Mouse (Mus musculus) ES-Bruce4 (cell line): ENCODE measurements around the gene E130114P18Rik. TPM values are rescaled to one million over a fixed set of nuclear protein-coding genes. Genes with fewer than 3 reads are reported as not detected.
A peak's percentile ranks its signal among the peaks of the same experiment; 100 is the strongest.

Experiments
- H3K27ac ChIP-seq: 2 replicates; pipeline ENCODE4 v1.5.1; 2012; ENCODE audit warnings: low read length, inconsistent platforms; ENCODE audit not compliant: insufficient read depth
- H3K27me3 ChIP-seq: 2 replicates; pipeline ENCODE4 v1.6.1; 2012; ENCODE audit warnings: mild to moderate bottlenecking, low read length, inconsistent platforms; ENCODE audit not compliant: control insufficient read depth, poor library complexity, insufficient read depth, severe bottlenecking
- H3K36me3 ChIP-seq: 2 replicates; pipeline ENCODE4 v1.6.1; 2012; ENCODE audit warnings: inconsistent platforms, mild to moderate bottlenecking, low read length, moderate library complexity; ENCODE audit not compliant: control insufficient read depth, poor library complexity, insufficient read depth, severe bottlenecking
- H3K4me1 ChIP-seq: one replicate; pipeline ENCODE4 v1.8.1; 2011; ENCODE audit warnings: low read length; ENCODE audit not compliant: control insufficient read depth, insufficient read depth
- H3K4me3 ChIP-seq: 2 replicates; pipeline ENCODE4 v1.5.1; 2011; ENCODE audit warnings: low read depth, mild to moderate bottlenecking, low read length
- H3K9ac ChIP-seq: 2 replicates; pipeline ENCODE4 v1.6.1; 2012; ENCODE audit warnings: low read depth, mild to moderate bottlenecking, inconsistent platforms; ENCODE audit not compliant: poor library complexity, severe bottlenecking
- H3K9me3 ChIP-seq: replicated peaks from 2 replicates; pipeline ENCODE4 v1.6.1; 2012; ENCODE audit warnings: mild to moderate bottlenecking, low read length, inconsistent platforms; ENCODE audit not compliant: control insufficient read depth, poor library complexity, insufficient read depth, severe bottlenecking
- CTCF ChIP-seq: IDR thresholded peaks from one replicate; pipeline ENCODE4 v1.8.1; 2011; ENCODE audit warnings: low read depth, low read length
- EP300 ChIP-seq: IDR thresholded peaks from 2 replicates; pipeline ENCODE4 v1.6.1; 2011; ENCODE audit warnings: low read depth, low read length; ENCODE audit not compliant: insufficient read depth
- POLR2A ChIP-seq: IDR thresholded peaks from one replicate; pipeline ENCODE4 v1.8.1; 2011; ENCODE audit warnings: low read length; ENCODE audit not compliant: insufficient read depth
- polyA plus RNA-seq: library from polyadenylated mRNA; stranded (reverse); fragments of >200 nt; gene quantifications from 2 replicates; pipeline ENCODE4 v1.2.4, GENCODE M21; 2011; ENCODE audit warnings: low read depth; ENCODE audit not compliant: missing spikeins, insufficient read depth, insufficient read length

Gene E130114P18Rik
- polyA plus RNA-seq, 1 experiment = not detected

DNA sequence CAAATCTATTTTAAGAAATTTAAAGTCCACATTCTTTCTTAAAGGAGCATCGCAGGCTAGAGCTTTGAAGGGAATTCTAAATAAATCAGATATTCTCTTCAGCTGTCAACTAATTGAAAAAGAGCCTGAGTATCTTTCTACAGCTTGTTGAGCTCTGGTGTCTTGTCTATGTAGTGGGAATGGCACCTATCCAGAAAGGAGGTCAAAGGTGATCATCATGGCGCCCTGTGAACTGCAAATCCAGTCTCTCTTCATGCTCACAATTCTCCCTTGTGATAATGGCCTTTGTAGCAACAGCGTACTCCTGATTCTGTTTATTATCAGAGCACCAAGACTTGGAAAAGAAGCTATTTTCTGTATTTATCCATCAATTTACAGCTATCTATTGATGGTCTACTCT is 11.8 kb downstream of the E130114P18Rik start:
- Histone ChIP-seq H3K36me3 (no peaks in the 10 kb centered on the region), H3K9ac (no peak overlapping the region), H3K4me3 (no peak overlapping the region), H3K27me3 (no peaks in the 10 kb centered on the region), H3K9me3 (no peaks in the 10 kb centered on the region), H3K4me1 (no peaks in the 10 kb centered on the region), H3K27ac (no peak overlapping the region)
- TF ChIP-seq EP300 (no peak), POLR2A (no peak), CTCF (no peak)

DNA sequence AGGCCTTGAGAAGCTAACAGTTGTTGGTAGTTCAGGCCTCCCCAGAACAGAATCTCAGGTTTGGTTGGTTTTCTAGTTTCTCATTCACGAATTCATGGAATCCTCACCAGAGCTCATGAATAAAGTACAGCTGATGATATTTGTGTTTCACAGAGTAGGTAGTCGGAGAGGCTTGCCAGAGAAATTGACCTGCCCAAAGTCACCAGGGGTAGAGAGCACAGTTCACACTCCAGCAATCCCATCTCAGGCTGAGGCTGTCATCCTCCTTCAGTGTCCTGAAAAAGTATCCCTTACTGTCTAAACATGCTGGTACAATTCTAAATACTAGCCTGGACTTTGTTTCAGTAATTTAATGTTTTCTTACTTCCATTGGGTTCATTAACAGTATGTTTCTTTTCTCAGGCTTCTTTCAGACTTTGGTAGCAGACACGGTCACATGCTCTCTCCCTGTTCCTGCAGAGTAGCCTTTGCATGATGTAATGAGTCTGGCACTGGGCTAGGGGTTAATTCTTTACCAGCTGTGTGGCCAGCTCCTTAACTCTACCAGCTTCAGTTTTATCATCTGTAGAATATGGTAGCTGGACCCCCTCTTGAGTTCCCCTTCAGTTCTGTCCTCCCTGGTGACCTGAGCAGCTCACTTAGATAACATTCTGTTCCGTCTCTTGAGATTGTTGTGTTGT is 12.4 kb downstream of the E130114P18Rik start:
- H3K27me3 ChIP-seq = no peaks in the 10 kb centered on the region

GRCm38 (mm10) chr4:97764616-97765015 is 13.3 kb downstream of the E130114P18Rik start:
- Histone ChIP-seq H3K4me3 (no peak overlapping the region), H3K4me1 (no peaks in the 10 kb centered on the region), H3K36me3 (no peaks in the 10 kb centered on the region), H3K9ac (no peak overlapping the region), H3K27ac (no peak overlapping the region), H3K27me3 (no peaks in the 10 kb centered on the region; the same call in 1 of the 2 replicates), H3K9me3 (no peaks in the 10 kb centered on the region)
- TF ChIP-seq EP300 (no peak), POLR2A (no peak), CTCF (no peak)

More for the DNA sequence above, 12.4 kb downstream of the E130114P18Rik start:
- Histone ChIP-seq H3K27ac (no peak overlapping the region), H3K9me3 (no peaks in the 10 kb centered on the region), H3K9ac (no peak overlapping the region), H3K4me1 (no peaks in the 10 kb centered on the region), H3K4me3 (no peak overlapping the region), H3K36me3 (no peaks in the 10 kb centered on the region)
- TF ChIP-seq EP300 = no peak
- TF ChIP-seq CTCF = no peak
- TF ChIP-seq POLR2A = no peak

DNA sequence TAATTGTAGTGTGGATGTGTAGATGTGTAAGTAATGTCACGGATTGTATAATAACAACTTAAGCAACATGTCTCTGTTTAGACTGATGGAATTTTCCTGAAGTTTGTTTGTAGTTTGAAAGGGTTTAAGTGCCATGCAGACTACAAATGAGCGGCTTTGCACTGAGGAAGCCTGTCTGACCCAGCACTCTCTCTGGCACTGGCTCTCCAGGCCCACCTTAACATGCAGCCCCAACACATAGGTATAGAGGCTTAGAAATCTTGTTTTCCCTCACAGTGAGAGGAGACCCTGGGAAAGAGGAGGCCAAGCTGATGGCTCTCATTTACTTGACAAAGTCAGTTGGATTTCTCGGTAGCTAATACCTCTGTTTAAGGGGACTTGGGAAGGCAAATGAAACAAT is 19.2 kb downstream of the E130114P18Rik start:
- H3K9ac ChIP-seq = no peak overlapping the region
- no peak overlapping the region for H3K4me3 ChIP-seq
- peaks cover 13% of the 10 kb centered on the region for H3K27me3 ChIP-seq

GRCm38 (mm10) chr4:97757978-97758461 is 19.9 kb downstream of the E130114P18Rik start:
- Histone ChIP-seq H3K4me3 (peak overlapping the region; percentile 48; the same call in 1 of the 2 replicates), H3K27ac (no peak overlapping the region), H3K27me3 (peaks cover 15% of the 10 kb centered on the region), H3K4me1 (no peaks in the 10 kb centered on the region), H3K36me3 (no peaks in the 10 kb centered on the region), H3K9me3 (peaks cover 4% of the 10 kb centered on the region), H3K9ac (no peak overlapping the region)
- TF ChIP-seq CTCF (no peak), EP300 (no peak), POLR2A (no peak)

More for the DNA sequence above, 19.2 kb downstream of the E130114P18Rik start:
- Histone ChIP-seq H3K4me1 (no peaks in the 10 kb centered on the region), H3K9me3 (peaks cover 4% of the 10 kb centered on the region), H3K27ac (no peak overlapping the region), H3K36me3 (no peaks in the 10 kb centered on the region)
- TF ChIP-seq POLR2A (no peak), CTCF (no peak), EP300 (no peak)
